13 mouse cellular contexts compared by ENCODE assay signal in genomic region chr8:121561636-121562345, GRCm38 (mm10). TPM values are rescaled to one million over a fixed set of nuclear protein-coding genes. Genes with fewer than 3 reads are reported as not detected.
DNase-seq lines count a peak whose midpoint lies in the region; ATAC-seq and TF ChIP-seq lines count a peak whose summit lies in the region.
"Had no signal": no experiment of that assay in that cellular context is flagged by ENCODE, and none has a peak within 500 bp of the region (broad histone marks: within the 10 kb centered on the region; RNA-seq: fewer than 3 reads in every experiment).

No protein-coding gene starts in this region.

- H3K27ac ChIP-seq in layer of hippocampus, adult 2 months: peak overlapping the region; percentile 11
- H3K27ac ChIP-seq in midbrain, embryonic 16.5 days (ENCODE audit: low read length): no peak overlapping the region
- H3K27ac ChIP-seq: midbrain, embryonic 15.5 days had no signal

- no peak overlapping the region for H3K4me3 ChIP-seq in layer of hippocampus, adult 2 months
- no peak overlapping the region for H3K4me3 ChIP-seq in midbrain, embryonic 16.5 days (ENCODE audit: low read depth, low read length)
- H3K4me3 ChIP-seq: midbrain, embryonic 15.5 days had no signal

- intact Hi-C loops in gastrocnemius, postnatal 14 days (cut with DNase I; ENCODE audit: low total_unique reads): no loop called here

- H3K27me3 ChIP-seq in midbrain, embryonic 16.5 days (ENCODE audit: control insufficient read depth, insufficient read depth, low read depth, low read length): no peaks in the 10 kb centered on the region
- H3K27me3 ChIP-seq: midbrain, embryonic 15.5 days had no signal

- H3K4me1 ChIP-seq in midbrain, embryonic 16.5 days (ENCODE audit: control insufficient read depth, insufficient read depth, low read length): no peaks in the 10 kb centered on the region
- H3K4me1 ChIP-seq: midbrain, embryonic 15.5 days had no signal

- TF ChIP-seq CTCF in layer of hippocampus, adult 2 months (conservative IDR thresholded peaks at IDR 0.05): no peak

- no peaks in the 10 kb centered on the region for H3K9me3 ChIP-seq in midbrain, embryonic 16.5 days (replicated peaks; ENCODE audit: control insufficient read depth, low read length, poor library complexity, severe bottlenecking)
- H3K9me3 ChIP-seq: midbrain, embryonic 15.5 days had no signal

- H3K36me3 ChIP-seq in midbrain, embryonic 16.5 days (ENCODE audit: control insufficient read depth, insufficient read depth, low read length): peaks cover 8% of the 10 kb centered on the region; the same call in 1 of the 2 replicates

- WGBS in midbrain, embryonic 16.5 days: 90% methylated on average over 16 of the region's 16 CpGs

- H3K9ac ChIP-seq in midbrain, embryonic 16.5 days (ENCODE audit: low read depth, low read length): no peak overlapping the region
- H3K9ac ChIP-seq: midbrain, embryonic 15.5 days had no signal

- H3K4me2 ChIP-seq in midbrain, embryonic 16.5 days (ENCODE audit: low read length): no peak overlapping the region
- H3K4me2 ChIP-seq: midbrain, embryonic 15.5 days had no signal

- no peak for ATAC-seq in midbrain, embryonic 16.5 days
- ATAC-seq: intestine, postnatal 0 days; midbrain, embryonic 15.5 days had no signal

- DNase-seq in cerebellum, adult 11-12 months: peak; percentile 67
- no peak for DNase-seq in cerebellum, adult 9-10 months
- no peak for DNase-seq in layer of hippocampus, adult 2 months (ENCODE audit: low spot score in 2 of 2)
- DNase-seq in layer of hippocampus, adult 9-11 months: no peak
- DNase-seq in gastrocnemius, postnatal 14 days: peak; percentile 74
- peak; percentile 83 for DNase-seq in lung, postnatal 10 days
- no peak for DNase-seq in natural killer cell, adult 2 months (ENCODE audit: low spot score in 2 of 2)

RNA-seq across cellular contexts. Expression of gene Fbxo31, which starts 16.8 kb away (rescaled TPM):
- 100 to 1,000 TPM; 110 to 116 TPM for total RNA-seq in layer of hippocampus, adult 2 months (2021)
- total RNA-seq in gastrocnemius, postnatal 14 days (2021): 10 to 100 TPM; 75.2 to 89.8 TPM
- polyA plus RNA-seq in midbrain, embryonic 16.5 days (2015; fragmentation: Nextera tagmentation; extraction: Ambion mirVana): 32.0 and 37.6 TPM in 2 replicates

RNA-seq across cellular contexts. Expression of gene 1700018B08Rik, which starts 17.7 kb away (rescaled TPM):
- total RNA-seq in layer of hippocampus, adult 2 months (2021): not detected
- total RNA-seq in gastrocnemius, postnatal 14 days (2021): not detected
- not detected in 2 replicates for polyA plus RNA-seq in midbrain, embryonic 16.5 days (2015; fragmentation: Nextera tagmentation; extraction: Ambion mirVana)
- total RNA-seq: granulocyte monocyte progenitor cell, adult 5-6 weeks had no signal
- polyA plus RNA-seq: brain, embryonic 14.5 days; intestine, postnatal 0 days; liver, embryonic 16.5 days; midbrain, embryonic 15.5 days had no signal

RNA-seq across cellular contexts. Expression of gene Map1lc3b, which starts 28.4 kb away (rescaled TPM):
- total RNA-seq in layer of hippocampus, adult 2 months (2021): 100 to 1,000 TPM; 166 to 172 TPM
- 100 to 1,000 TPM; 102 to 136 TPM for total RNA-seq in gastrocnemius, postnatal 14 days (2021)
- polyA plus RNA-seq in midbrain, embryonic 16.5 days (2015; fragmentation: Nextera tagmentation; extraction: Ambion mirVana): 362 and 370 TPM in 2 replicates

Comparison
In these comparisons a context has a peak if more than half of its experiments do, and no peak if none do; other contexts are left out.
1. DNase-seq: peak in cerebellum, adult 11-12 months (single experiment), gastrocnemius, postnatal 14 days (single experiment) and lung, postnatal 10 days (single experiment); none in cerebellum, adult 9-10 months (single experiment), layer of hippocampus, adult 2 months (0 of 2), layer of hippocampus, adult 9-11 months (single experiment) and natural killer cell, adult 2 months (0 of 2).